Mouse (Mus musculus) C2C12 (cell line): Measurements from ENCODE around the gene E2f3.

Source experiments
- CEBPB ChIP-seq: IDR thresholded peaks from one replicate; pipeline ENCODE4 v1.6.1; 2011; ENCODE audit warnings: low read depth, mild to moderate bottlenecking, control low read depth, moderate library complexity
- CTCF ChIP-seq: IDR thresholded peaks from one replicate; pipeline ENCODE4 v1.5.1; 2011; ENCODE audit not compliant: control insufficient read depth, insufficient read depth, insufficient read length
- FOSL1 ChIP-seq: IDR thresholded peaks from one replicate; pipeline ENCODE4 v1.8.0; 2011; ENCODE audit warnings: mild to moderate bottlenecking, low read length; ENCODE audit not compliant: poor library complexity, insufficient read depth, severe bottlenecking
- MAX ChIP-seq: IDR thresholded peaks from one replicate; pipeline ENCODE4 v1.6.1; 2011; ENCODE audit warnings: mild to moderate bottlenecking, control low read depth
- MYOD1 ChIP-seq: IDR thresholded peaks from one replicate; pipeline ENCODE4 v1.6.1; 2011; ENCODE audit warnings: low read depth; ENCODE audit not compliant: control insufficient read depth, insufficient read length
- USF1 ChIP-seq: IDR thresholded peaks from one replicate; pipeline ENCODE4 v1.6.1; 2011; ENCODE audit warnings: low read depth, mild to moderate bottlenecking, control low read depth, moderate library complexity

DNA sequence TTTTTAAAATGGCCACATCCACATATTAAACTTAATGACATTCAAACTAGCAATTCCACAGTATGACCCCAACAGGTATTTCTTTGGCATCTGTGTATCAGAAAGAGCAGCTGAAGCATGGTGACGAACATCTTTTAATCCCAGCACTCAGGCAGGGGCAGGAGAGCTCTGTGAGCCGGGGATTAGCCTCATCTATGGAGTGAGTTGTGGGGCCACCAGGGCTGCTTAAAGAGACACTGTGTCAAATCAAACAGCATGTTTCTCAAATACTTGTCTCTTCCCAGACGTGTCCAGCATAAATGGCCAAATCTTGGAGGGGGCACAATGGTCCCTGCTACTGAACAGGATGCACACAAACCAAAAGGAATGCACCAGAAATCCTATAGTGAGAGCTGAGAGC lies 59.7 kb downstream of the E2f3 start:
- TF ChIP-seq CTCF (no peak), MYOD1 (no peak), USF1 (no peak), MAX (no peak), FOSL1 (no peak), CEBPB (no peak)
